Mouse (Mus musculus) kidney, embryonic 14.5 days (tissue): ENCODE results near the gene Vwa1. TPM values are rescaled to one million over a fixed set of nuclear protein-coding genes. Genes with fewer than 3 reads are reported as not detected.

ENCODE experiments used
- ATAC-seq: fragments of 200-750 bp; cut with Nextera tagmentation; 2 replicates; pipeline ENCODE4 v1.8.0; 2017; ENCODE audit warnings: moderate number of reproducible peaks, mild to moderate bottlenecking, moderate TSS enrichment, moderate library complexity; ENCODE audit not compliant: low FRiP score, low TSS enrichment
- H3K27ac ChIP-seq: fragments of 300-500 bp; sonication (generic); 2 replicates; pipeline ENCODE4 v1.5.1; 2014; ENCODE audit warnings: low read depth, mild to moderate bottlenecking, low read length, moderate library complexity, mixed read lengths
- H3K27me3 ChIP-seq: fragments of 300-500 bp; sonication (generic); 2 replicates; pipeline ENCODE4 v1.6.1; 2014; ENCODE audit warnings: mild to moderate bottlenecking, low read length; ENCODE audit not compliant: control insufficient read depth, insufficient read depth
- H3K36me3 ChIP-seq: fragments of 300-500 bp; sonication (generic); 2 replicates; pipeline ENCODE4 v1.6.1; 2014; ENCODE audit warnings: low read length, mixed read lengths; ENCODE audit not compliant: control insufficient read depth, insufficient read depth
- H3K4me1 ChIP-seq: fragments of 300-500 bp; sonication (generic); 2 replicates; pipeline ENCODE4 v1.6.1; 2014; ENCODE audit warnings: low read length, mixed read lengths; ENCODE audit not compliant: control insufficient read depth, insufficient read depth
- H3K4me2 ChIP-seq: fragments of 300-500 bp; sonication (generic); replicated peaks from 2 replicates; pipeline ENCODE4 v1.6.1; 2014; ENCODE audit warnings: low read depth, mild to moderate bottlenecking, low read length
- H3K4me3 ChIP-seq: fragments of 300-500 bp; sonication (generic); 2 replicates; pipeline ENCODE4 v1.5.1; 2014; ENCODE audit warnings: mild to moderate bottlenecking, low read length
- H3K9ac ChIP-seq: fragments of 300-500 bp; sonication (generic); 2 replicates; pipeline ENCODE4 v1.6.1; 2014; ENCODE audit warnings: low read depth, mild to moderate bottlenecking, low read length, moderate library complexity
- H3K9me3 ChIP-seq: fragments of 300-500 bp; sonication (generic); 2 replicates; pipeline ENCODE4 v1.6.1; 2016; ENCODE audit warnings: low read length; ENCODE audit not compliant: control insufficient read depth
- WGBS: fragments of 180-500 bp; shearing (Covaris S2); extraction: QIAGEN DNeasy Blood & Tissue Kit; methylation state at CpG from one replicate; pipeline ENCODE4 v1.1.7; 2014; 5-methylcytosine and 5-hydroxymethylcytosine counted together
- polyA plus RNA-seq: library from polyadenylated mRNA; unstranded; fragments of >200 nt; fragmentation: Nextera tagmentation; extraction: Ambion mirVana; gene quantifications from 2 replicates; pipeline ENCODE4 v1.2.1, GENCODE M21; 2014

Vwa1 gene
- polyA plus RNA-seq, 1 experiment from 2014 or later = 4.9 TPM

- Histone ChIP-seq H3K36me3 (no peaks in the 10 kb centered on the region), H3K9me3 (no peaks in the 10 kb centered on the region), H3K4me2 (no peak overlapping the region), H3K27ac (no peak overlapping the region), H3K9ac (no peak overlapping the region), H3K4me1 (peaks cover 14% of the 10 kb centered on the region; the same call in 1 of the 2 replicates), H3K27me3 (peaks cover 8% of the 10 kb centered on the region; the same call in 1 of the 2 replicates), H3K4me3 (no peak overlapping the region)
- ATAC-seq = no peak
- WGBS = 84% methylated on average over 3 of the region's 3 CpGs
Measured at GRCm38 (mm10) chr4:155775855-155776254, 1.4 kb upstream of the Vwa1 start.

- WGBS = 59% methylated on average over 9 of the region's 9 CpGs
- ATAC-seq = no peak
- H3K27ac ChIP-seq = no peak overlapping the region
- H3K9me3 ChIP-seq = no peaks in the 10 kb centered on the region
- 0 out of 2 replicates have a peak, but pooled peaks cover 16% of the 10 kb centered on the region for H3K4me1 ChIP-seq
- H3K4me2 ChIP-seq = peak overlapping the region; percentile 80
- peak overlapping the region; percentile 37 for H3K4me3 ChIP-seq
- H3K9ac ChIP-seq = 0 out of 2 replicates have a peak overlapping the region, but pooled peaks have one; percentile 45
- H3K36me3 ChIP-seq = no peaks in the 10 kb centered on the region
- peaks cover 8% of the 10 kb centered on the region; the same call in 1 of the 2 replicates for H3K27me3 ChIP-seq
Measured at GRCm38 (mm10) chr4:155774971-155775740, 658 bp upstream of the Vwa1 start.

GRCm38 (mm10) chr4:155773335-155774078 lies 991 bp downstream of the Vwa1 start:
- Histone ChIP-seq H3K4me3 (peak overlapping the region; percentile 37), H3K27me3 (peaks cover 8% of the 10 kb centered on the region; the same call in 1 of the 2 replicates), H3K36me3 (no peaks in the 10 kb centered on the region), H3K9ac (peak overlapping the region; percentile 45; the same call in 1 of the 2 replicates), H3K9me3 (no peaks in the 10 kb centered on the region), H3K27ac (no peak overlapping the region), H3K4me2 (peak overlapping the region; percentile 80), H3K4me1 (peaks cover 16% of the 10 kb centered on the region; the same call in 1 of the 2 replicates)
- ATAC-seq = no peak
- 36% methylated on average over 5 of the region's 5 CpGs for WGBS

GRCm38 (mm10) chr4:155772786-155773185 lies 1.7 kb downstream of the Vwa1 start:
- Histone ChIP-seq H3K4me3 (no peak overlapping the region), H3K27ac (no peak overlapping the region), H3K4me1 (peaks cover 16% of the 10 kb centered on the region; the same call in 1 of the 2 replicates), H3K4me2 (no peak overlapping the region), H3K9ac (no peak overlapping the region), H3K36me3 (no peaks in the 10 kb centered on the region), H3K27me3 (peaks cover 8% of the 10 kb centered on the region; the same call in 1 of the 2 replicates), H3K9me3 (no peaks in the 10 kb centered on the region)
- 90% methylated on average over 13 of the region's 13 CpGs for WGBS
- no peak for ATAC-seq

GRCm38 (mm10) chr4:155771706-155772105 lies 2.8 kb downstream of the Vwa1 start:
- Histone ChIP-seq H3K9me3 (no peaks in the 10 kb centered on the region), H3K4me1 (peaks cover 13% of the 10 kb centered on the region; the same call in 1 of the 2 replicates), H3K36me3 (no peaks in the 10 kb centered on the region), H3K9ac (no peak overlapping the region), H3K27ac (no peak overlapping the region), H3K27me3 (peaks cover 8% of the 10 kb centered on the region; the same call in 1 of the 2 replicates), H3K4me3 (no peak overlapping the region), H3K4me2 (no peak overlapping the region)
- 76% methylated on average over 2 of the region's 2 CpGs for WGBS
- ATAC-seq = no peak

- Histone ChIP-seq H3K4me2 (peak overlapping the region; percentile 65), H3K9ac (peak overlapping the region; percentile 80; the same call in 1 of the 2 replicates), H3K4me3 (peak overlapping the region; percentile 48), H3K9me3 (no peaks in the 10 kb centered on the region), H3K36me3 (no peaks in the 10 kb centered on the region), H3K27me3 (peaks cover 8% of the 10 kb centered on the region; the same call in 1 of the 2 replicates), H3K27ac (no peak overlapping the region), H3K4me1 (peaks cover 12% of the 10 kb centered on the region; the same call in 1 of the 2 replicates)
- WGBS = 45% methylated on average over 24 of the region's 24 CpGs
- ATAC-seq = no peak; the same call in 1 of the 2 replicates
Measured at GRCm38 (mm10) chr4:155770626-155771025, 3.9 kb downstream of the Vwa1 start.

- peak overlapping the region; percentile 65 for H3K4me2 ChIP-seq
- peaks cover 8% of the 10 kb centered on the region; the same call in 1 of the 2 replicates for H3K27me3 ChIP-seq
- no peaks in the 10 kb centered on the region for H3K36me3 ChIP-seq
- H3K27ac ChIP-seq = peak overlapping the region; percentile 20; the same call in 1 of the 2 replicates
- H3K4me3 ChIP-seq = peak overlapping the region; percentile 48
- peak overlapping the region; percentile 80 for H3K9ac ChIP-seq
- WGBS = under 1% methylated on average over 39 of the region's 39 CpGs
- H3K4me1 ChIP-seq = peaks cover 12% of the 10 kb centered on the region; the same call in 1 of the 2 replicates
- ATAC-seq = peak; percentile 90
- no peaks in the 10 kb centered on the region for H3K9me3 ChIP-seq
Measured at GRCm38 (mm10) chr4:155769880-155770512, 4.5 kb downstream of the Vwa1 start.

- peaks cover 12% of the 10 kb centered on the region; the same call in 1 of the 2 replicates for H3K4me1 ChIP-seq
- peaks cover 8% of the 10 kb centered on the region; the same call in 1 of the 2 replicates for H3K27me3 ChIP-seq
- H3K36me3 ChIP-seq = no peaks in the 10 kb centered on the region
- peak overlapping the region; percentile 48 for H3K4me3 ChIP-seq
- WGBS = 57% methylated on average over 5 of the region's 5 CpGs
- no peak for ATAC-seq
- peak overlapping the region; percentile 80 for H3K9ac ChIP-seq
- 0 out of 2 replicates have a peak overlapping the region, but pooled peaks have one; percentile 20 for H3K27ac ChIP-seq
- H3K9me3 ChIP-seq = no peaks in the 10 kb centered on the region
- peak overlapping the region; percentile 65 for H3K4me2 ChIP-seq
Measured at GRCm38 (mm10) chr4:155769496-155769879, 5.0 kb downstream of the Vwa1 start.
